Mouse (Mus musculus): ENCODE measurements around the gene Coq10b. TPM values are rescaled to one million over a fixed set of nuclear protein-coding genes. Genes with fewer than 3 reads are reported as not detected.
"Not testable (repeated sequence)": the region's sequence is repeated elsewhere in the genome, so short reads cannot be mapped to it uniquely, and the experiment has no call there.

Gene Coq10b
- polyA plus RNA-seq (2012; rRNA removed) (12.2 and 13.0 TPM in 2 replicates), polyA plus RNA-seq (2014; fragmentation: Nextera tagmentation; extraction: Ambion mirVana) (19.1 and 21.2 TPM in 2 replicates)

DNA sequence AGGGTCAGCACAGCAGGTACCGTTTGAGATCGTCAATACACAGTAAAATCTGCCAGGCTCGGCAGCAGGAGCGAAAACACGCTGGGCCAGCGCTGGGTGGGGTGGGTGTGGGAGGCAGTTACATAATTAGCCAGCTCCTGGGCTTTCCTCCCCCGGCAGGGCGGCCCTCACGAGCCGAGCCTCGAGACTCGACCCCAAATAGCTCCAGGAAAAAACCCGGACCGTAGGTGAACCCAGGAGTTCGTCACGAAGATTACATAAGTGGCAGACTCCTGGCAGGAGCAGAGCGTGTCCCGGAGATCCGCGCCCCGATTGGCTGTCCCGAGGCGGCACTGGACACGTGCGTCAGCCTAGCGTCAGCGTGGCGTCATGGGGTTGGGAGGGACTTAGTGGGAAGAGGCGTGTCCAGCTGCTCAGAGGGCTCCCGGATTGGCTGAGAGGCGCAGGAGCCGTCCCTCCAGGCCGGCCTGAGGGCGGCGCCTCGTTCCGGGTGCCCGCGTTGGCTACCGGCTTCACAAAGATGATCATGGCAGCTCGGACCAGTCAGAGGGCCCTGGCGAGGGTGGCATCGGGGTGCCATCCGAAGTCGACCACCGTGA lies at the start of gene Coq10b:
Coq10b (plus strand) TSS at position 416 of the 599 bp plus-strand sequence.
- peak; percentile 97 for DNase-seq (ENCODE audit: low spot score)
- TF ChIP-seq POLR2A (IDR thresholded peaks at IDR 0.05; ENCODE audit: borderline replicate concordance, extremely low read depth, insufficient read depth, insufficient read length): 0 out of 2 replicates have a peak, but pooled peaks have one; percentile 54
- peak; percentile 100 for ATAC-seq (ENCODE audit: low FRiP score, low read depth)
- peak within 1 kb of the TSS; percentile 58 for H3K27ac ChIP-seq (replicated peaks; ENCODE audit: low read depth, low read length)
- H3K4me2 ChIP-seq (replicated peaks; ENCODE audit: low read depth, low read length, severe bottlenecking): peak within 1 kb of the TSS; percentile 79
- H3K4me3 ChIP-seq (replicated peaks; ENCODE audit: low read length): peak within 1 kb of the TSS; percentile 85
- H3K36me3 ChIP-seq (ENCODE audit: control insufficient read depth, insufficient read depth, low read length): no peaks in the 10 kb centered on the region
- H3K9me3 ChIP-seq (ENCODE audit: control insufficient read depth, low read length): no peaks in the 10 kb centered on the region
- H3K4me1 ChIP-seq (ENCODE audit: control insufficient read depth, insufficient read depth, low read length): no peaks in the 10 kb centered on the region; the same call in 1 of the 2 replicates
- WGBS: under 1% methylated on average over 39 of the region's 46 CpGs
- peak within 1 kb of the TSS; percentile 78 for H3K9ac ChIP-seq (ENCODE audit: low read depth, low read length, severe bottlenecking)
- no peaks in the 10 kb centered on the region for H3K27me3 ChIP-seq (ENCODE audit: control insufficient read depth, insufficient read depth, low read length)

DNA sequence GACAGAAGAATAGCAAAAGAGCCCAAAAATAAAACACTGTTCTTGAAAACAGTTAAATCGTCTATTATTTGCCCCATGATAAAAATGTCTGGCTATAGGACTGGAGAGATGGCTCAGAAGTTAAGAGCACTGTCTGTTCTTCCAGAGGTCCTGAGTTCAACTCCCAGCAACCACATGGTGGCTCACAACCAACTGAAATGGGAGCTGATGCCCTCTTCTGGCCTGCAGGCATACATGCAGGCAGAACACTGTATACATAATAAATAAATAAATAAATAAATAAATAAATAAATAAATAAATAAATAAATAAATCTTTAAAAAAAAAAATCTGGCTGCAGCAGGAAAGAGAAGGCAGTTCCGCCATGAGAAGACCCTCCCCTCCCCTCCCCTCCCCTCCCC lies 44.3 kb upstream of the Coq10b start:
- not testable (repeated sequence) for ATAC-seq (ENCODE audit: low FRiP score, low read depth); H3K4me3 ChIP-seq (replicated peaks; ENCODE audit: low read length); H3K4me2 ChIP-seq (replicated peaks; ENCODE audit: low read depth, low read length, severe bottlenecking); H3K27me3 ChIP-seq (ENCODE audit: control insufficient read depth, insufficient read depth, low read length); H3K9ac ChIP-seq (ENCODE audit: low read depth, low read length, severe bottlenecking); H3K4me1 ChIP-seq (ENCODE audit: control insufficient read depth, insufficient read depth, low read length); H3K27ac ChIP-seq (replicated peaks; ENCODE audit: low read depth, low read length); DNase-seq (ENCODE audit: low spot score); H3K9me3 ChIP-seq (ENCODE audit: control insufficient read depth, low read length)
- peaks cover 79% of the 10 kb centered on the region for H3K36me3 ChIP-seq (ENCODE audit: control insufficient read depth, insufficient read depth, low read length)
- WGBS: 95% methylated on average over 2 of the region's 2 CpGs

DNA sequence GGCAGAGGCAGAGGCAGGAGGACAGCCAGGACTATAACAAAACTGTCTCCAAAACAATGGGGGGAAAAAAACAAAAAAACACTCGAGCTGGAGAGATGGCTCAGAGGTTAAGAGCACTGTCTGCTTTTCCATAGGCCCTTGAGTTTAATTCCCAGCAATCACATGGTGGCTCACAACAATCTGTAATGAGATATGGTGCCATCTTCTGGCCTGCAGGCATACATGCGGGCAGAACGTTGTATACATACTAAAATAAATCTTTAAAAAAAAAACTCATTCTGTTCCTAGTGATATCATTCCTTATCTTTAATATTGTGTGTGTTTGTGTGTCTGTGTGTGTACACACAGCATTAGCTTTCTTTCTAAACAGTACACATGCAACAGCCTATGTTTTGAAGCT lies 40.1 kb upstream of the Coq10b start:
- Histone ChIP-seq H3K9me3 (ENCODE audit: control insufficient read depth, low read length) (no peaks in the 10 kb centered on the region), H3K9ac (ENCODE audit: low read depth, low read length, severe bottlenecking) (no peak overlapping the region), H3K4me2 (replicated peaks; ENCODE audit: low read depth, low read length, severe bottlenecking) (no peak overlapping the region), H3K36me3 (ENCODE audit: control insufficient read depth, insufficient read depth, low read length) (peaks cover 83% of the 10 kb centered on the region), H3K27ac (replicated peaks; ENCODE audit: low read depth, low read length) (no peak overlapping the region), H3K27me3 (ENCODE audit: control insufficient read depth, insufficient read depth, low read length) (no peaks in the 10 kb centered on the region), H3K4me3 (replicated peaks; ENCODE audit: low read length) (no peak overlapping the region), H3K4me1 (ENCODE audit: control insufficient read depth, insufficient read depth, low read length) (no peaks in the 10 kb centered on the region)
- ATAC-seq (ENCODE audit: low FRiP score, low read depth): no peak
- TF ChIP-seq POLR2A (IDR thresholded peaks at IDR 0.05; ENCODE audit: borderline replicate concordance, extremely low read depth, insufficient read depth, insufficient read length): no peak
- DNase-seq (ENCODE audit: low spot score): no peak
- 70% methylated on average over 3 of the region's 3 CpGs for WGBS

DNA sequence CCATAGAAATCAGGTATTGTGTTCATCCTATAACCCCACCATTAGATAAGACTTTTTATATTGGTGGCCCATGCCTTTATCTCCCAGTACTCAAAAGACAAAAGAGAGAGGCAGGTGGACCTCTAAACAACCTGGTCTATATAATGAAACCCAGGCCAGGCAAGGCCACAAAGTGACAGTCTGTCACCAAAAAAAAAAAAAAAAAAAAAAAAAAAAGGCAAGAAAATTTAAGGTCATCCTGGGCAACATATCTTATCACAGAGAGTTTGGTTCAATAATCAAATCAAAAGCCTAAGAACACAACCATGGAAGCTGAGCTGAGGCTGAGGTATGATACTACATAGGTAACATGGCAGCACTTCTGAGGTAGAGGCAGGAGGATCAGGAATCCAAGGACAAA lies 30.7 kb upstream of the Coq10b start:
- Histone ChIP-seq H3K36me3 (ENCODE audit: control insufficient read depth, insufficient read depth, low read length) (peaks cover 26% of the 10 kb centered on the region), H3K9ac (ENCODE audit: low read depth, low read length, severe bottlenecking) (no peak overlapping the region), H3K9me3 (ENCODE audit: control insufficient read depth, low read length) (no peaks in the 10 kb centered on the region), H3K27ac (replicated peaks; ENCODE audit: low read depth, low read length) (no peak overlapping the region), H3K4me1 (ENCODE audit: control insufficient read depth, insufficient read depth, low read length) (peaks cover 5% of the 10 kb centered on the region; the same call in 1 of the 2 replicates), H3K4me2 (replicated peaks; ENCODE audit: low read depth, low read length, severe bottlenecking) (no peak overlapping the region), H3K27me3 (ENCODE audit: control insufficient read depth, insufficient read depth, low read length) (no peaks in the 10 kb centered on the region), H3K4me3 (replicated peaks; ENCODE audit: low read length) (no peak overlapping the region)
- ATAC-seq (ENCODE audit: low FRiP score, low read depth) (no peak), DNase-seq (ENCODE audit: low spot score) (no peak)
- TF ChIP-seq POLR2A (IDR thresholded peaks at IDR 0.05; ENCODE audit: borderline replicate concordance, extremely low read depth, insufficient read depth, insufficient read length): no peak

DNA sequence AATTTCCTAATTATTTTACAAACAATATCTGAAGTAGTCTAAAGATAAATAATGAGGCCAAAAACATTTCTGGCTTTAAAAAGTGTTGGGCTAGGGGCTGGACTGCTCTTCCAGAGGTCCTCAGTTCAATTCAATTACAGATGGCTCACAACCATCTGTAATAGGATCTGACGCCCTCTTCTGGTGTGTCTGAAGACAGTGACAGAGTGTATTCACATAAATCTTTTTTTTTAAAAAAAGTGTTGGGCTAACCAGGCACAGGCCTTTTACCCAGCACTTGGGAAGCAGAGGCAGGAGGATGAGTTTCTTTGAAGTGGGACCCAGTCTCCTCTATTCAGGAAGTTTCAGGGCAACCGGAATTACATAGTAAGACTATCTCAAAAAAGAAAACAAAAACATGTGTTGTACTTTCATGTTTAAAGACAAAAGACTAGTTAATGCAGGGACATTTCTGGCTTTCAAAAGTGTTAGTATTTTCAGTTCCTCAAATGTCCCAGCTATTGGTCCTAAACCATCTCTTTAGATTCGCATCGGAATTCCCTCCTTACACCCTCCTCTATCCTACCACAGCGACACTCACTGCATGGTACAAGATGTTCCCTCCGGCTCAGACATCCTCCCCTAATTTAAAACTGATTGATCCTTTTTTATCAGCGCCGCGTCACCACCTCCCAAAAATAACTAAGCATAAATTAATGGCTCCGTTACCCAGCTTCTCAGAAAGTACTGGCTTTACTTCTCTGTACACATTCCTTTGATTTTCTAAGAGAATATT lies 26.7 kb upstream of the Coq10b start:
- DNase-seq (ENCODE audit: low spot score) (no peak), ATAC-seq (ENCODE audit: low FRiP score, low read depth) (no peak)
- Histone ChIP-seq H3K36me3 (ENCODE audit: control insufficient read depth, insufficient read depth, low read length) (no peaks in the 10 kb centered on the region), H3K9me3 (ENCODE audit: control insufficient read depth, low read length) (no peaks in the 10 kb centered on the region), H3K9ac (ENCODE audit: low read depth, low read length, severe bottlenecking) (peak overlapping the region; percentile 98), H3K27me3 (ENCODE audit: control insufficient read depth, insufficient read depth, low read length) (no peaks in the 10 kb centered on the region), H3K27ac (replicated peaks; ENCODE audit: low read depth, low read length) (peak overlapping the region; percentile 93; the same call in 1 of the 2 replicates), H3K4me3 (replicated peaks; ENCODE audit: low read length) (peak overlapping the region; percentile 98), H3K4me1 (ENCODE audit: control insufficient read depth, insufficient read depth, low read length) (peaks cover 5% of the 10 kb centered on the region; the same call in 1 of the 2 replicates), H3K4me2 (replicated peaks; ENCODE audit: low read depth, low read length, severe bottlenecking) (peak overlapping the region; percentile 79)
- no peak for TF ChIP-seq POLR2A (IDR thresholded peaks at IDR 0.05; ENCODE audit: borderline replicate concordance, extremely low read depth, insufficient read depth, insufficient read length)
- 10% methylated on average over 10 of the region's 10 CpGs for WGBS

All from limb, embryonic 14.5 days (tissue).